Mouse (Mus musculus) thymus, adult 2 months (tissue): ENCODE results near the gene Olfr353. TPM values are rescaled to one million over a fixed set of nuclear protein-coding genes. Genes with fewer than 3 reads are reported as not detected.

ENCODE experiments used
- DNase-seq: peaks from one replicate; pipeline ENCODE4 v3.0.0; 2021
- H3K27ac ChIP-seq: fragments of 200-500 bp; 2 replicates; pipeline ENCODE4 v1.5.1; 2012; ENCODE audit warnings: low read length, control low read depth; ENCODE audit not compliant: control insufficient read depth, insufficient read depth
- H3K27me3 ChIP-seq: fragments of 200-500 bp; 2 replicates; pipeline ENCODE4 v1.6.1; 2012; ENCODE audit warnings: mild to moderate bottlenecking, low read length, moderate library complexity, mixed read lengths; ENCODE audit not compliant: control insufficient read depth, insufficient read depth
- H3K36me3 ChIP-seq: fragments of 200-500 bp; 2 replicates; pipeline ENCODE4 v1.6.1; 2012; ENCODE audit warnings: mild to moderate bottlenecking, low read length, moderate library complexity; ENCODE audit not compliant: control insufficient read depth, insufficient read depth
- H3K4me1 ChIP-seq: fragments of 200-500 bp; replicated peaks from 2 replicates; pipeline ENCODE4 v1.6.1; 2012; ENCODE audit warnings: low read length; ENCODE audit not compliant: control insufficient read depth, insufficient read depth
- H3K4me3 ChIP-seq: fragments of 200-500 bp; 2 replicates; pipeline ENCODE4 v1.5.1; 2012; ENCODE audit warnings: mild to moderate bottlenecking, low read length, control low read depth, moderate library complexity; ENCODE audit not compliant: control insufficient read depth, insufficient read depth
- POLR2A ChIP-seq: fragments of 200-500 bp; IDR thresholded peaks from 2 replicates; pipeline ENCODE4 v1.6.1; 2012; ENCODE audit warnings: mild to moderate bottlenecking, low read length, control low read depth, moderate library complexity; ENCODE audit not compliant: control insufficient read depth, poor library complexity, insufficient read depth; ENCODE audit errors: extremely low read depth
- WGBS: fragments of 180-500 bp; shearing (Covaris S2); methylation state at CpG from one replicate; pipeline ENCODE4 v1.1.7; 2018; 5-methylcytosine and 5-hydroxymethylcytosine counted together
- polyA plus RNA-seq: library from polyadenylated mRNA; depleted of rRNA; stranded (reverse); fragments of >200 nt; gene quantifications from 2 replicates; pipeline ENCODE4 v1.2.3, GENCODE M21; 2012; rRNA removed

Olfr353 gene
- polyA plus RNA-seq, 1 experiment: not detected

GRCm38 (mm10) chr2:36846010-36846409, 46.7 kb downstream of the Olfr353 start, which contains the start of gene Olfr350:
Gene Olfr350, plus strand, starts transcription at chr2:36846310.
- Histone ChIP-seq H3K27me3 (no peaks in the 10 kb centered on the region), H3K4me3 (no peak within 1 kb of the TSS), H3K27ac (no peak within 1 kb of the TSS), H3K36me3 (no peaks in the 10 kb centered on the region), H3K4me1 (no peaks in the 10 kb centered on the region)
- no peak for TF ChIP-seq POLR2A
- 95% methylated on average over 1 of the region's 1 CpGs for WGBS
- DNase-seq: no peak

Other genes with a start within 250 kb of the Olfr353 start
- gene Olfr346, start 207.1 kb downstream of the Olfr353 start, polyA plus RNA-seq: not detected in 2 replicates
- gene Olfr347, start 161.0 kb downstream of the Olfr353 start, polyA plus RNA-seq: not detected in 2 replicates
- not detected in 2 replicates for gene Olfr348, start 108.7 kb downstream of the Olfr353 start, polyA plus RNA-seq
- not detected in 2 replicates for gene Olfr50, start 102.4 kb downstream of the Olfr353 start, polyA plus RNA-seq
- not detected in 2 replicates for gene Olfr3, start 75.9 kb downstream of the Olfr353 start, polyA plus RNA-seq
- not detected in 2 replicates for gene Olfr350, start 46.6 kb downstream of the Olfr353 start, polyA plus RNA-seq
- not detected in 2 replicates for gene Olfr351, start 30.3 kb downstream of the Olfr353 start, polyA plus RNA-seq
- not detected in 2 replicates for gene Olfr352, start 24.5 kb downstream of the Olfr353 start, polyA plus RNA-seq
- gene Olfr354, start 12.7 kb upstream of the Olfr353 start, polyA plus RNA-seq: not detected in 2 replicates
- gene Olfr355, start 36.0 kb upstream of the Olfr353 start, polyA plus RNA-seq: not detected in 2 replicates
- not detected in 2 replicates for gene Olfr356, start 44.2 kb upstream of the Olfr353 start, polyA plus RNA-seq
- gene Olfr357, start 100.9 kb upstream of the Olfr353 start, polyA plus RNA-seq: not detected in 2 replicates
- gene Olfr358, start 116.4 kb upstream of the Olfr353 start, polyA plus RNA-seq: not detected in 2 replicates
- not detected in 2 replicates for gene Olfr360, start 172.8 kb upstream of the Olfr353 start, polyA plus RNA-seq
- gene Olfr361, start 196.4 kb upstream of the Olfr353 start, polyA plus RNA-seq: not detected in 2 replicates
- not detected in 2 replicates for gene Olfr362, start 225.0 kb upstream of the Olfr353 start, polyA plus RNA-seq
- not detected in 2 replicates for gene Olfr364-ps1, start 246.4 kb upstream of the Olfr353 start, polyA plus RNA-seq